Mouse (Mus musculus): ENCODE measurements at regions not wholly inside any gene's neighbourhood (a gene's known extent, or its start where the extent isn't known, plus 50 kb on each side); places are given as distances from the start of the nearest gene placed in this dataset.

- DNase-seq (ENCODE audit: low read depth, low spot score), result peak; percentile 51
These were observed 482.0 kb upstream of the 4931408C20Rik start for GRCm38 (mm10) chr1:27169278-27169677.
